Mouse (Mus musculus): Measurements from ENCODE around the gene Olfr800.

The Olfr800 gene

GRCm38 (mm10) chr10:129657394-129657793 lies at the start of gene Olfr800:
Gene Olfr800, plus strand, starts transcription at chr10:129657694.
- no peak for DNase-seq

DNA sequence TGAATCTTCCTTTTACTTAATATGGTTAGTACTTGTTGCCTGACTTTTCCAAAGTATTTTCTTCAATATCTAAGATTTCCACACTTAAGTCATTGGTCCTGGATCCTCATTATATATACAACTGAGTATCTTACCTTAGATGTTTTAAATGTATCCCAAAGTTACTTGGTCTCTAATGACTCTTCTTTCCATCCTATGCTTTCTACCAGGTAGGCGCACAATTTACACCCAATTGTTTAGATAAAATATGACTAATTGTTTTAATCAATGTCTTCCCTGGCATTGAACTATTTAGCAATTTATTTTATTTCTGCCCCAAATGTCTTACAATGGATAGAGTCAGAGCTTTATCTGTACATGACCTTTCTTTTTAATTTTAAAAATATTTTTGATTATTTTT lies 45.0 kb upstream of the Olfr800 start, which contains the start of gene Olfr796:
Olfr796 (minus strand) TSS at position 101 of the 400 bp plus-strand sequence.
- no peak for DNase-seq

DNA sequence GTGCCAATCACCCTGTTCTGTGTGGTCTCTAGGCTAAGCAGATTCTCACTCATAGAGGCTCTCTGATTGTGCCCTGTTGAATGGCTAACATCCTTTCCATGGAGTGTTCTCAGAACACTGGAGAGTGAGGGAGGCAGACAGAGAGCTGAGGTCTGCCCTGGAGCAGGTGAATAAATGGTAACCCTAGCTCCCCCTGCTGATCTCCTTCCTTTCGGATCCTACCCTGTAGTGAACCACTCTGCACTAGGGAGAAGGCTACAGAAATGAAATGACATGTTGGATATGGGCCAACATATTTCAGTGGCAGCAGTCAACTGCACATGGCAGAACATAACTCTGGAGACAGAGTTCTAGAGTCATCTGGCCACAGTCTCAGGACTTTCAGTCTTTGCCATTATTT lies 35.8 kb upstream of the Olfr800 start:
- DNase-seq: no peak

DNA sequence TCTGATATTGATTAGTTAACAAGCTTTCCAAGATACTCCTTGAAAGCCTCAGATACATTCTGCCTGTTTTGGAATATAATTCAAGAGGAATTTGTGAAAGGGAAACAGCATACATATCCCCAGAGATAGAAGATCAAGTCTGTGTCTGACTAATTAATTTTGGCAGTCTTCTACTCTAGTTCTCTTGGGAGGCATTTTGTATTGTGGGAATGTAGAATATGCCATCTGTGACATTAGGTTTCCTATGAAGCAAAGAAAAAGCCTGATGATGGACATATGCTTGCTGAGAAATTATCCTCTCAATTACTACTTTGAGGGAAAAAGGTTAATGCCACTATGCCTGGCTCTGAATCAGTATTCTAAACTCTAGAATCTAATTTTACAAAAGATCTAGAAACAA lies 34.2 kb upstream of the Olfr800 start:
- no peak for DNase-seq

GRCm38 (mm10) chr10:129627834-129628233 lies 29.7 kb upstream of the Olfr800 start, which contains the start of gene Olfr798:
Gene Olfr798, minus strand, starts transcription at chr10:129627934.
- no peak for DNase-seq

DNA sequence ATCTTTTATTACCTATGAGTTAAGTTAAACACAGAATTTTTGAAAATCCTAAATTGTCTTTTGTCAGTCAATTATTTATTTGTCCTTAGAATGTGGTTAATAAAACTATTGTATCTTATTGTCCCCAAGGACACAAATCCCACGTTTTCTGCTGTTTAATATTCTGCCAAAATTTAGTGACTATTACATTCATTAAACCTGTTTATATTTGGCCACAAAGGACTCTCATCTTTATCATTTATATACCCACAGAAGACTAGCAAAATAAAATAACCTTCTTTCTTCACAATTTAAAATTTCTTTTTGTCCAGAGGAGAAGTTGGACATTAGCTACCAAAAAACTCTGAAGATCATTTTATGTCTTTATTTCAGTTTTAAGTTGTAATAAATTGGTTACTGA lies 20.3 kb upstream of the Olfr800 start, which contains the start of gene Olfr799:
Olfr799 (plus strand) TSS at position 301 of the 400 bp plus-strand sequence.
- DNase-seq: no peak

DNA sequence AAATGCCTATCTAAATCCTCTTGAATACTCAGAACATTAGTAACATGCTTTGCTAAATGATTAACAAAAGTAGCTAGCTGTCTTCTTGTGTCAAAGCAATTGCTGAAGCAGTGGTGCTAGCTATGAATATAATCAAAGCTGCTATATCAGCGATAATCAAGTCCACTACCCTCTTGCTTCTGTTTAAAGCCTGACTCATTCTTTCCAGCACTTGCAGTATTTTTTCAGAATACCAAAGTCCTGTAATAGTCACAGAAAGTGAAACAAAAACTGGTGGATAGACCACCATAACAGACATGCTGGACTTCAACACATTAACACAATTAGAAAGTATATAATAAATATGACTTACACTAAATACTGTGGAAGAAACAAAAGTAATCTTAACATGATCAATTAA lies 5.7 kb upstream of the Olfr800 start:
- no peak for DNase-seq

DNA sequence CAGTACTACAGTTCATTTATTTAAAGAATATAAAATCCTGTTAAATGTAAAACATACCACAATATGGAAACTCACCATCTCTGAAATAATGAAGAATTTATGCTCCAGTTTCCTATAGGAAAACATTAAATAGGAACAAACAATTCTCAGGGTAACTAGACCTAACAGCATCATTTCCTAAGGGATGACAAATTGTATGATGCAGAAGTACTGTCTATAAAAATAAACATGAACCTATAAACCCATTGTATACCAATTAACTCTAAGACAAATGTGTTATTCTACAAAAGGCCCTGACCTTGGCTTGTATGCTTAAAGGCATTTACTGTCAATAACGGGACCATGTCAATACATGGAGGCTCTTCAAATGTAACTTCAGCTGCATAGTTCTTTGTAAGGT lies 16.3 kb downstream of the Olfr800 start, which contains the start of gene Olfr801:
Olfr801 (minus strand) TSS at position 101 of the 400 bp plus-strand sequence.
- no peak for DNase-seq

- DNase-seq: no peak
Measured at GRCm38 (mm10) chr10:129688069-129688468, 30.6 kb downstream of the Olfr800 start, which contains the start of gene Olfr802. Gene Olfr802, minus strand, starts transcription at chr10:129688169.

DNA sequence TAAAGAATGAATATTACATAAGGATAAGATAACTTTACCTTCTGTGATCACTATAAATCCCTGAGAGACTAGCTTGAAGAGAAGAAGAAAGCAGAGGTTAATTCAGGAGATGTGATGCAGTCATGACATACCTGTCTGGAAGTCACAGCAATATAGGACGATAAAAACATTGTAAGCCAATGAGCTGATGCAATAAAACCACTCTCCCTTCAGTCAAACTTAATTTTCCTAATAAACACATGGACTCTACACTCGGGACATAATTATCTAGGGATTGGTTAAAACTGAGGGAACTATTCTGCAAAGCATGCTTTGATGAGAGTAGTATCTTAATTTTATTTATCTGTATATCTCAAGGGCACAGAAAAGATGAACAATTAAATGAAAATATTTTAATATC lies 36.7 kb downstream of the Olfr800 start, which contains the start of gene Olfr803:
Olfr803 (minus strand) TSS at position 101 of the 400 bp plus-strand sequence.
- DNase-seq: no peak

GRCm38 (mm10) chr10:129702910-129703309 lies 45.4 kb downstream of the Olfr800 start, which contains the start of gene Olfr804:
Gene Olfr804, plus strand, starts transcription at chr10:129703210.
- DNase-seq: no peak

Data from kidney, adult 11 months (tissue).